Mouse (Mus musculus): ENCODE measurements around the gene Zfp867.

- TF ChIP-seq CEBPB (IDR thresholded peaks at IDR 0.05; ENCODE audit: insufficient read depth, poor library complexity, severe bottlenecking) (no peak), E2F4 (IDR thresholded peaks at IDR 0.05; ENCODE audit: insufficient read depth) (no peak), MAX (IDR thresholded peaks at IDR 0.05; ENCODE audit: low read depth) (no peak), POLR2A (IDR thresholded peaks at IDR 0.05; ENCODE audit: insufficient read length, low read depth) (no peak), POLR2AphosphoS2 (IDR thresholded peaks at IDR 0.05; ENCODE audit: insufficient read length, low read depth) (no peak), TCF3 (IDR thresholded peaks at IDR 0.05; ENCODE audit: insufficient read length, low read depth) (no peak)
These were observed 40.5 kb upstream of the Zfp867 start for GRCm38 (mm10) chr11:59512733-59513132.
